Mouse (Mus musculus): Measurements from ENCODE around the gene Opn3.

GRCm38 (mm10) chr1:175698293-175698692 lies 5.7 kb upstream of the Opn3 start, which contains the start of gene Wdr64:
- TF ChIP-seq CTCF (IDR thresholded peaks at IDR 0.05; ENCODE audit: borderline replicate concordance, extremely low read depth, insufficient read depth, insufficient read length) (no peak), POLR2A (IDR thresholded peaks at IDR 0.05; ENCODE audit: borderline replicate concordance, extremely low read depth, insufficient read depth, insufficient read length, poor library complexity, severe bottlenecking) (no peak)
